Mouse (Mus musculus) myocyte (in vitro differentiated cells): Measurements from ENCODE around the gene Insig2.

Source experiments
- CEBPB ChIP-seq: IDR thresholded peaks from 2 replicates; pipeline ENCODE4 v1.6.1; 2011; ENCODE audit warnings: mild to moderate bottlenecking, moderate library complexity; ENCODE audit not compliant: poor library complexity, insufficient read depth, severe bottlenecking
- E2F4 ChIP-seq: IDR thresholded peaks from one replicate; pipeline ENCODE4 v1.6.1; 2011; ENCODE audit warnings: mild to moderate bottlenecking, control low read depth, moderate library complexity; ENCODE audit not compliant: insufficient read depth
- POLR2AphosphoS2 ChIP-seq: IDR thresholded peaks from one replicate; pipeline ENCODE4 v1.6.1; 2011; ENCODE audit warnings: low read depth, control low read depth; ENCODE audit not compliant: insufficient read length

DNA sequence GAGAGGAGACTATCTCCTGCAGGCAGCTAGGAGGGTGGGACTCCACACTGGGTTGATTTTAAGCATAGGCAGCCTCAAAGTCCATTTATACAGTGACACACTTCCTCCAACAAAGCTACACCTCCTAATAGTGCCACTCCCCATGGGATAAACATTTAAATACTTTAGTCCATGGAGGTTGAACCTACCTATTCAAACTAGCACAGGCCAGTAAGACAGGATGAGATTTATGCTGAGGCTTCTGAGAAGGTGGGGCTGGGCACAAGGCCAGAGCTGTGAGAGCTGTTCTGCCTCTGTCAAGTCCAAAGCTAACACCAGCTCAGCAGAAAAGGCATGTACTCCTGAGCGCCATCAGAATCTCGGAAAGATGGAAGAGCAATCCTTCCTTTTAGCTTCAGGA, 48.2 kb downstream of the Insig2 start:
- TF ChIP-seq E2F4 (no peak), POLR2AphosphoS2 (no peak), CEBPB (no peak)
